Mouse (Mus musculus): ENCODE measurements around the gene Fbxl4. TPM values are rescaled to one million over a fixed set of nuclear protein-coding genes. Genes with fewer than 3 reads are reported as not detected.

The Fbxl4 gene
- 6.3 TPM for polyA plus RNA-seq (2014; fragmentation: Illumina TruSeq; extraction: RNeasy Lipid Tissue Mini Kit (QIAGEN cat#74804); ENCODE audit: low read depth, low replicate concordance)

GRCm38 (mm10) chr4:22357266-22357930 is at the start of gene Fbxl4:
Gene Fbxl4, plus strand, starts transcription at chr4:22357543.

Other genes with a start within 250 kb of the Fbxl4 start
- 0.08 TPM for gene Pou3f2, start 130.8 kb downstream of the Fbxl4 start, polyA plus RNA-seq (2014; fragmentation: Illumina TruSeq; extraction: RNeasy Lipid Tissue Mini Kit (QIAGEN cat#74804); ENCODE audit: low read depth, low replicate concordance)